Mouse (Mus musculus) spleen, postnatal 14 days (tissue): ENCODE measurements at regions not wholly inside any gene's neighbourhood (a gene's known extent, or its start where the extent isn't known, plus 50 kb on each side); places are given as distances from the start of the nearest gene placed in this dataset.

Experiments used
- DNase-seq, 2 experiments: peaks; one replicate each; pipeline ENCODE4 v3.0.0; 2021 to 2022; ENCODE audit warnings: low spot score in 2 of 2

DNA sequence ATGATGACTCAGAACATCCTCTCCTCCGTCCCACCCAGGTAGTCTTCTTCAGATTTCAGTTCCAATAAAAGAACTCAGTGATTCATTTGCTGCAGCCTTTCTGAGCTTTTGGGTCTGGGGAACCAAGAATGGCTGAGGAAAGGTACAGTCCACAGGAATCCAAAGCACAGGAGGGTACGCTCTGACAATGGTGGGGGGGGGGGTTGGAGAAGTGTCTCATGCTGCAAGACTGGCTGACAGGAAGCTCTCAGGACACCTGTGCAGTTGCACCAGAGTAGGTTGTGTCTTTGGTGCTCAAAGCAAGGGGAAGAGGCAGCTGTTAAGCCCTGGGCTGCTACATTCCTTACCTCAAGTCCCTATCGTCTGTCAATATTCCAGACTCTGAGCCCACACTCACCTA, 192.7 kb upstream of the Bcl6 start:
- DNase-seq = no peak

DNA sequence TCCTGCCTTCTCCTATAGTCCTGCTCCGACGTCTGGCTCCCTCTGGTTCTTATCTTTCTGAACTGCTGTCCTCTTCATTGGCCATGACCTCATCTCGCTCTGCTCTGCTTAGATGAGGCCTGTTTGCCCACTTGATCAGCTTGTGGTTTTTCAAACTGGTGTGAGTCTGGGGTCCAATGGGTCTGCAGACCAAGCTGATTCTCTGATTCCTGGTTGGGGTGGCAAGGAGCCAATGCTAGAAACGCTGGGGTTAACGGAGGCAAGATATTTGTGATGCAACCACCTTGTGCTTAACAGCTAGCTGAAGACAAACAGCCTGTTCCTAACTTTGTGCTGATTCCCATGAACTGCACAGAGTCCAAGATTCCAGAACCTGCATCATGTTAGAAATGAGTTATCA, 192.0 kb upstream of the Bcl6 start:
- DNase-seq = no peak

DNA sequence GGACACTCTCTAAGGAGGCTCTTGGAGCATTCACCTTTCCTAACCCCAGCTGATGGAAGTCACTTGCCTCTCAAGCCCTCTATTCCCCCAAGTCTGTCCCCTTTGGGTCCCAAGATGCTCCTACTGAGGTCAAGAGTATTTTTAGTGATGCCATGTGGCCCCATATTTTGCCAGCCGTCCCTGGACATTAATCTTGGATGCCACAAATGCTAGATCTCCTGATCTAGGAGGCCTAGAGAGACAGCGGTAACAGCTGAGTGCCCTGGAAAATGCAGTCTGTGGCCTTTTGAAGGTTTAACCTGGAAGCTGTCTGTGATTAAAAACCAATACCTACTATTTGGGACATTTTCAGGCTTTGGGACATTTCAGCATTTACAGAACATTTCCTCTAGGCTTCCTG, 188.9 kb upstream of the Bcl6 start:
- no peak for DNase-seq

DNA sequence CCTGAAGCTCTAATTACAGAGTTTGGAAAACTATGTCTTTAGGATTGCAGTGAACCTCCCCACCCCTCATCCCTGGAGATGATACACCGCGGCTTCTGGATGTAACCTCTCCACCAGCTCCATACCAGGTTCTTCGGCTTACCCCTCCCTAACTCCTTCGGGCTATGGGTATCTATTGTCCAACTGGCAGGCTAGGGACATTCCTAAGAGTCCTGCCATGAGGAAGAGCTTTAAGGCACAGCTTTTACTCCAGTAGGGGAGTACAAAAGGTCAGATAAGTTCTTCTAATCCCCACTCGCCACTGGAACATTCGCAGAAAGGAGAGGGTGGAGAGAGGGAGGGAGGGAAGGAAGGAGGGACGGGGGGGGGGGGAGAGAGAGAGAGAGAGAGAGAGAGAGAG, 188.5 kb upstream of the Bcl6 start:
- DNase-seq = no peak

DNA sequence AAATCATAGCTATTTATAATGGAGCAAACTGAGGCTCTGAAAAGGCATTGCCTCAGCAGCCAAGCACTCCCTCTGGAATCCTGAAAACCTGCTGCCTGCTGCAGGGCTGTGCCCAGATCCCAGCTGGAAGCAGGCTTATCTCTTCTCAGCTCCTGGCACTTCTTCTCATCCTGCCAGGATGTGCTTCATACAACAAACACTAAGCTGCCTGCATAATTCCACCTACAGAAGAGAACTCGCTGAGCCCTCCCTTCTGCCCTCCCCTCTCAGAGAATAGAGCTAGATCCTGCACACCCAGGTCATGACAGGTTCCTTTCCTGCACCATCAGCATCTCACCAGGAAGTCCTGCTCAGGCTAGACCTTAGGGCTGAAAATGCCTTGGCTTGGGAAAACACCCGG, 187.4 kb upstream of the Bcl6 start:
- no peak for DNase-seq

DNA sequence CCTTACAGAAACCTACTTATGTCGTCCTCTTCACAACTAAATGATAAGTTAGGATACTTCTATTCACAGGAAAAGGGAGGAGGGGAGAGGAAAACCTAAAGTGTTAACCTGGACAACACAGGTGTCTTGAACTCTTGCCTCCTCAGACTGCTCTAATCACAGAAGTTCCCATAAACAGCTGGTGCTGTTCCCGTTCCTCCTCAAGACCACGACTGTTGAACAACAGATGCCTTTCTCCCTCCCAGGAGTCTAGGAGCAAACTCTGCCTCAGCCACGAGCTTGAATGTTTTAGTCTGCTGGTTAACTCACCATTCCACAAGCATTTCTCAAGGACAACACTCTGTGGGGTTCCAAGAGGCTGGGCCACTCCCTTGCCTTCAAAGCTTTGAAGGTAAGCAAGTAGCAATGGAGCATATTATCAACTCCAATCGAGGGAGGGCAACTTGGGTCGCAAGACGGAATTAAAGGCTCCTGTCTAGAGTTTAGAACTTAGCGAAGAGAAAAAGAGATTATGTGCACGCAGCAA, 186.6 kb upstream of the Bcl6 start:
- no peak for DNase-seq

DNA sequence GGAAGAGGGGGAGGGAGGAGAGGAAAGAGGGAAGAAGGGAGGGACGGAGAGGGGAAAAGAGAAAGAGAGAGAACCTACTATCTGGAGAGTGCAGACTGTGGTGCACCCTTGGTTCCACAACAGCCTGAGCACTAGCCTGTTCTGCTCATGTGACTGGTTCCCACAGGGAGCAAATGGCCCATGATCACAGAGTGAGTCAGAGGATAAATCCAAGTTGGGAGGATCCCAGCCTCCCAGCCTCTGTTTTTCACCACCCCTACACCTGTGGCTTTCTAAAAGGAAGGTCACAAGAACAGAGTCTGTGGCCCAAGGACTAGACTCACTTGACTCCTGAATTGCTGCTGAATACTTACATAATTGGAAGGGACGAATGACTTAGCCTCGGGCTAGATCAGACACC, 185.9 kb upstream of the Bcl6 start:
- no peak for DNase-seq

DNA sequence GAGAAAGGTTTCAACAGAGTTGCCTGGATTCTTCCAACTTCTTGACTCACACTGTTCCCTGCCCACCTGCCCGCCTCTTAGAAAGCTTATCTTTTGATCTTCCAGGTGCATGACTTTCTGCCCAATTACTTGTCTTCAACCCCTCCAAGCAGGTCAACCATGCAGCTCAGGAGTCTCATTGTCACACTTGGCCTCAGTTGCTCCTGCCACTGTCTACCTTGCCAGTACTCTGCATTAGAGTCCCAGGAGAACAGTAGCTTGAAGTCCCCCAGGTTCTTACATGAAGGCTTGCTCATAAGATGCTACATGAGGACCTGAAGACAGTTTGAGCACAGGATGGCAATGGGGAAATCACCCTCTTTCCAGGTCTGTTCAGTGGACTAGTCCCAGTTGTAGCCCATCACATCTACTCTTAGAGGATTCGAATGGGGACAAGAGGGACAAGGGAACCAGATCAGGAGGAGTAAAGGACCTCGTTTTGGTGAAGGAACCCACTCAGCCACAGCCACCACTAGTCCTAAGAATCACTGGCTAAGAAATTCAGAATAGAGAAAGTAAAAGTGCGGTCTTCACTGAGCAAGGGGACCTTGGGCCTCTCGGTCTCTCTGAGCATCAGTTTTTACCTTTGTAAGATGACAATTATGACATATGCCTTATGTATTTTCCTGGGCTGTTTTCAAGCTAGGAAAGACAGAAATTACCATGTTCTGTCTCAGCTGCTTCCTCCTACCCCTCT, 185.3 kb upstream of the Bcl6 start:
- no peak for DNase-seq

DNA sequence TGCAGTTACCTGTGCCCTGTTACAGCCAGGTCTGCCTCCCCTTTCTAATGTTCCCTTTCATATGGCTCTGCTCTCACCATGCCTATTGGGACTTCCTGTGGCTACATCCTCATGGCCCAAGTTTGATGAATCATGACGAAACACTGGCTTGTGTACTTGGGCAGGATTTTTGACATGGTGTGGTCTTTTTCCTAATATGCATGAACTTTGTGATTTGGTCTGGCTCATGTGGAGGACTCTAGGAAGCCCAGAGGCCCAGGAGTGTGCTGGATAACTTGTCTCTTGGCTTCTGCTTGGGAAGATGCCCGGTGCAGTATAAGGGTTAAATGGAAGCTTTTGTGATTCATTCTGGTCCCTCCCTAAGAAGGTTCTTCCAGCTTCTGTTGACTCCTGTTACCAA, 184.0 kb upstream of the Bcl6 start:
- DNase-seq = no peak

DNA sequence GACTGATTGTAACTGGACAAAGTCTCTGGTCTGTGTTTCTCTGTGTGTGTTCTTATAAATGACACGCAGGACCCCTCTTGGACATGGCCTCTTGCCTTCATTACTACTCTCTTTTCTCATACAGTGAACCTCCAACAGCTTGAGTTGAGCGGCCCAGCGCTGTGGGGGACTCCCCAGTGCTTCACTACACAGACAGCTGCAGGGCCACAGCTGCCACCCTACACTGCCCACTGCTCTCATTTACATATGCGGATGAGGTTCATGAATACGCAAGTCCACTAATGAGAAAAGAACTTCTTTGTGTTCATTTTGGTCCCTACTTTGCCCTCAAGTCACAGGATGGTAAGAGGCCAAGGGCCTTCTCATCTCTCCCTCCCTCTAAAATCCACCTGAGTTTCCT, 183.4 kb upstream of the Bcl6 start:
- peak in 1 of 2 experiments; percentile 23 for DNase-seq

DNA sequence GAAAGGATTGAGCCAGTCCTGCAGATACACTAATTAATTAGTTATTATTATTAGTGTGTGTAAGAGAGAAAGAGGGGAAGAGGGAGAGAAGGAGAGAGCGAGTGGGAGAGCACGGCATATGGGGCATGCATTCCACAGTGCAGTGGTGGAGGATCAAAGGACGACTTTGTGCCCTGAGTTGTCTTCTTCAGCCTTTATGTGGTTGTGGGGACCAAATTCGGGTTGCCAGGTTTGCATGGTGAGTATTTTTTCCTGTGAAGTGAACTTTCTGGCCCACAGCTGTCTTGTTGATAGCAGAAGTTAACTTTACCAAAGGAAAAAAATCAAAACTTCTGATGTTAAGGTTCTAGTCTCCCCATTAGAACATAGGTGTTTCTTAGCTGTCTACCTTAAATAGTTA, 182.5 kb upstream of the Bcl6 start:
- no peak for DNase-seq

DNA sequence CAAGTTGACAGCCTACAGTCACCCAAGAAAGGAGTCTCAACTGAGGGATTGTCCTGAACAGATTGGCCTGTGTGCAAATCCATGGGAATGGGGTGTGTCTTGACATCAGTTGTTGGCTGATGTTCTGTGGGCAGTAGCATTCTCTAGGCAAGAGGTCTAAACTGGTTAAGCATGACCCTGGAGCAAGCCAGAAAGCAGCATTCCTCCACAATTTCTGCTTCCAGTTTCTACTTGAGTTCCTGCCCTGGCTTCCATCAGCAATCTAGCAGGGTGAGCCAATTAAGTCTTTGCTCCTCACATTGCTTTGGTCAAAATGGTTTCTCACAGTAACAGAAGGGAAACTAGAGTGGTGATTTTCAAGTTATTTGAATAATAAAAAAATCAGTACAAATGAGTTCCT, 177.8 kb upstream of the Bcl6 start:
- DNase-seq = no peak

DNA sequence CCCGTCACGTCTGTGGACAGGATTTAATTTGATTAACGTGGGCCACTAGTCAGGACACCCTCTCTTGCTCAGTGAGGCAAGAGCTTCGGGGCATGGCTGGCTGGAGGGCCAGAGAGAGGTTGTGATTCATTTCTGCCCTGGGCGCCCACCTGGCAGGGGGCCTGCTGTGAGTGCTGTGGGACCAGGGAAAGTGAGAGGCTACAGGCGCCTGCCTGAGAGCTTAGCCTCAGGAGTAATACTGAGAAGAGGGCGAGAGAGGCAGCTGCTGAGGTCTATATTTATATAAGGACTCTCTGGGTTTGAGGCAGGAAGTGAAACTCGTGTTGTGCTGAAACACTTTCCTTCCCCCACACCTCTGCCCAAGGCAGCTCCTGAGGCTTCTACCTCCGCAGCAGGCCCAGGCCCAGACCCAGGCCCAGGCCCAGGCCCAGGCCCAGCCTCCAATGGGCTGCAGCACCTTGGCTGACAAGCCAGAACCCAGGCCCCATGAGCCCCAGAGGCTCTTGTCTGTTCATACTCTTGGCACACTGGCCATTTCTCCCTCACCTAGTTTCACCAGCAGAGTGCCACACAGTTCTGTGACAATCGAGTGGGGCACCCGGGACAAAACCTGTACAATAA, 176.9 kb upstream of the Bcl6 start:
- DNase-seq = peak; percentile 18 to 19

DNA sequence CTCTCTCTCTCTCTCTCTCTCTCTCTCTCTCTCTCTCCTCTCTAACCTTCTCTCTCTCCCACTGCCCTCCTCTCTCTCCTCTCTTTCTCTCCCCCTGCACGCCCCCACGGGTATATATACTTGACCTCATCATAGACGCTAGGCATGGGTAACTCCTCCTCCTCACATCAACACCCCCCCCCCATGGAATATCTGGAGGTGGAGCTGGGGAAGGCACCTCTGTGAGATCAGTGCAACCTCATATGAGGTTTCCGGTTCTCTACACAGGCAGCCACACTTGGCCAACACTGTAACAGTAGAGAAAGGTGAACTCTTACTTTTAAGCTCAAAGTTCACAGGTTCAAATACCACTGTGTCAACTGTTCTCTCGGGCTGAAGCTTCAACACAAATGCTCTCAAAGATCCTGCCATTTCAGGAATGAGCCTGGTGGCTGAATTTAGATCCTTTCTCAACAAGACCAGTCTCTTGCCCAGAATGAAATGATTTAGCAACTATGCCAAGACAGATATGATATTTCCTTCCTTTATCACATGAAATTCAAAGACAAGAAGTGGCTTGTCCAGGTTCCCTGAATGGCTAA, 172.1 kb upstream of the Bcl6 start:
- DNase-seq = no peak

DNA sequence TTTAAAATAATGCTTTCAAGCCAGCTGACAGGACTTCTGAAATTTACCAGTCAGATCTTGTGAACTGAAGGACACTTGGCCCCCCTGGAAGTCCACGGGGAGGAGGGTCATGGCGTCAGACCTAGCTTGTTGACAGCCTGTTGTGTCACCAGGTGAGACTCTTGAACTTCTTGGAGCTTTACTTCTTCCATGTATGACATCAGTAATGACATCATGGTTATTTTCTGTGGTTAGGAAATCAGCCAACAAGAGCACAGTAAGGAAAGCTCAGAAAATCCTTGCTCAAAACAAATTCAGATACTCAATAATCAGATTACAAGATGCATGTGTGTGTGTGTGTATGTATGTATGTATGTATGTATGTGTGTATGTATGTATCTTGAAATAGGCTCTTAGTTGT, 170.7 kb upstream of the Bcl6 start:
- no peak for DNase-seq

DNA sequence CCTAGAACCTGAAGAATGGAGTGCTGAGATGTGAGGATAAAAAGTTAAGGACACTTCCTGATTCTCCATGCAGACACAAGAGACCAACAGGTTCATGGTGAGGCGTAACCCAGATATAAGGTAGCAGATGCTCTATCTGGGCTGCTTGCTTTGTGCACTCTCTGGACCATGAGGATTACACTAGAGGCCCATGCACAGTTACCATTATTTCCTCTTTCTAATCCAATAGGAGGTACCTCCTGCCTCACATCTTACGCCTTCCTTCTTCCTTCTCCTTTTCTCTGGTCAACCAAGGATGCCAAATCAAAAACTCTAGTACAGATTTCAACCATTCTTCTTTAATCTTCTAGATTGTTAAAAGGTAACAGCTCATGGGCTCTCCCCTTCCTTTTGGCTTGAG, 169.1 kb upstream of the Bcl6 start:
- DNase-seq = no peak

DNA sequence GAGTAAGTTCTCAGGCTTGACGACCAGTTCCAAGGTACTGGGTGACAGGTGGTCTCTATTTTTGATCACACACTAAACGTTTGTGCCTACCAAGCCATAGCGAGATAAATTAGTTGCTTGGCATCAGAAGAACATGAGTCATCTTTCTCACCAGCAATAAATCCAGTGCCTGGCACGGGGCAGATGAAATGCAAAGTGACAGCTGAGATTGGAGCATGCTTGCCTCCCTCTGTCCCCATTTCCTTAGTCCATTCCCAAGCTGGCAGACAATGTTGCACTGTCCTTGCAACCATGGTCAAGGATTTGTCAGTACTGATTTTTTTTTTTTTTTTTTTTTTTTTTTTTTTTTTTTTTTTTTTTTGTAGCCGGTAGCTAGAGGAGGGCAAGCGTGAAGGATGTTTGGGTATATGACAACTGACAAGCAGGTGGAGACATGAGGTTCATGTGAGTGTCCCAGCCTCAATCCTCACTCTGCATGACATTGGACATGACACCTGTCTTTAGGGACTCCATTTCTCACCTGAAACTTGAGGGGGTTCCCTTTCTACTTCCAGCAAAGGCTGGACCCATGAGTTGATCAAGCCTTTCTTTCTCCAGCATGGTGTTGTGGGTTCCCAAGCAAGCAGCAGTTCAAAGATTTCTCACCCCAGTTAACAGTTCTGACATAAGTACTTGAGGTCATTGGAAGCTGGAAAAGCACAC, 168.2 kb upstream of the Bcl6 start:
- DNase-seq = no peak

DNA sequence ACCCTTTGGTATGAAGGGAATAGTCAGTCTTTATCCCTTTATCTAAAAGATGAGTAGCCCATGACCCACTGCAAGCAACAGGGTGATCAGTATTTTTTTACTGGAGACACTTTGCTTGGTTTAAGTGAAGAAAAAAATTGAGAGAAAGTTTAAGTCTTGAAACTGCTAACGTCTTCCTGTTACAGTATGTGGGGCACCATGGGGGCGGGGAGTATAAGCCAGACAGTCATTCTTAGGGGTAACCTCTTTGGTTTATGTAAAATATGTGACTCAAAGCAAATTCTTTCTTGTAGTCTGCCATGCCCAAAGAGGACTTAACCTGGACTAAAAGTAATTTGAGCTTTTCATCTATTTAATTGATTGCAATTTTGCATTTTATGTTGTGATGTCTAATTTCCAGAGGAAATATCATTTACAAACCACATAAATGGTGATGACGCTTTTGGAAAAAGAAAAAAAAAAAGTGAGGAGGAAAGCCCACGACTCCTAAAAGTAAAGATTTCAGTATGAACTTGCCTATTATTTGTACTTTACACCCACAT, 166.2 kb upstream of the Bcl6 start:
- DNase-seq = no peak

DNA sequence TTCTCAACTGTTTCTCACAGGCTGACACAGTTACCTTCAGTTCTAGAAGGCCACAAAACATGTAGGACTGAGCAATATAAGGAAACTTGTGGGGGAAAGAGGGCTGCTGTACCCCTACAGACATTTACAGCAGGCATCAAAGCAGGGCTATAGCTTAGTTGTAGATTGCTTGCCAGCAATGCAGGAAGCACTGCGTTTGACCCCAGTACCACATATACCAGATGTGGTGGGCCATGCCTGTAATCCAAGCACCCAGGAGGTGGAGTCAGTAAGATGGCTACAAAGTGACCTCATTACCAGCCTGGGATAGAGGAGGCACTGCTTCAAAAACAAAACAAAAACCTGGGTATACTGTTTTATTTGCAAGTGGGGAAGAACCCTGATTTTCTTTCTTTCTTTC, 165.3 kb upstream of the Bcl6 start:
- DNase-seq = no peak

DNA sequence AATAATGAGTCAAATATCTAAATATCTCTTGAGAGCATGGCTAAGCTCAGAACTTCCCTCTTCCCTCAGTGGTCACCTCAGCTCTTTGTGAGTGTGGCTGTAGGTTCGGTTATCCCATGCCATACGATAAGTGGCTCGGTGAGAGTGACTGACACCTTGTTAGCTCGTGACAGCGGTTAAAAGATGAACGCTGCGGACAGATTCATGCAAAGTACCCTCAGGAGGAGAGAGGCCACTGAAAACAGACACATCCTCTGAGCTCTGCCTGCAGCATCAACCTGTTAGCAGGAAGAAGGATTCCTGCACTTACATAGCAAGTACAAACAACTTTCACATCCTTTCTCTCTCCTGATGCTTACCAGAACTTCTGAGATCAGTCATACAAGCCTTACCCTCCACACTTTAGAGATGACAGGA, 163.2 kb upstream of the Bcl6 start:
- DNase-seq = no peak

DNA sequence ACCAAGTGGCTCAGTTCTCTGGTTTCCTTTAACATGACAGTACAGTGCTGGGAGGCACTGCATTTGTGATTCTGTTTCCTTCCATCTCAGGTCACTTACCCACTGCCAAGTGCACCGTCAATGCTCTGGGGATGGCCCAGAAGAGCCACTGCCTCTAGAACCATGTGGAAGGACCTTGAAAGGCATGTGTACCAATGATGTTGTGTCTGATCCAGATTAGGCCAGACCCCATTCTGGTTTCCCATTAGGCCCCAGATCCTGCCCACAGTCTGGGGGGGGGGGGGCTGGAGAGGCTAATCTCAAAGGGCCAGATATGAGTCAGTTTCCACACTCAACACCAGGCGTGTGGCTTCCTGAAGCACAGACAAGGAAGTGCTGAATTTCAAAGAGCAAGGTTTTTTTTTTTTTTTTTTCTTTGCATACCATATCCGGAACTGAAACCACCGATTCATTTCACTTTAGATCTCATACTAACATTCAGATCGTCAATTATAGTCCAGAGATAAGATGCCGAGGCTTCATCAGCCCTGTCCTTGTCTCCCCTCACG, 162.6 kb upstream of the Bcl6 start:
- DNase-seq = no peak

DNA sequence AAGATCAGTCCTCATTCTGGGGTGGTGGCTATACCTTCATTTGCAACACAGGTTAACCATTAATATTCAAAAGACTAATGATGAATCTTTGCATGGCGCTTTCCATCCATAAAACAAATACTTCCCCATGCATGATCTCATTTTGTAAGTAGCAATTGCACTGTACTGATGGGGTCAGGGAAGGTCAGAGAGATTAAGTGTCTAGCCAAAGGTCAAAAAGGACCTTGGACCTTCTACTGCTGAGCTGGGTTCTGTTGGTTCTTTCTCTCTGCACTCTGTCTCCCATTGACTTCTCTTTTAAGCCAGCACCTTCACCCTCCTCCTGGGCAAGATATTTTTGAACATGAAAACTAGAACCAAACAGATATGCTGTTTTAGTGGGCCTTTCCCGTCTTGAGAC, 161.9 kb upstream of the Bcl6 start:
- no peak for DNase-seq
